Mouse (Mus musculus) heart, adult 18-20 months (tissue): ENCODE data around the gene Spag4. TPM values are rescaled to one million over a fixed set of nuclear protein-coding genes. Genes with fewer than 3 reads are reported as not detected.
"Not testable (repeated sequence)": the region's sequence is repeated elsewhere in the genome, so short reads cannot be mapped to it uniquely, and the experiment has no call there.

Experiments
- DNase-seq, 2 experiments: peaks; one replicate each; pipeline ENCODE4 v3.0.0; 2021 to 2022; ENCODE audit warnings: mixed read lengths in 1 of 2
- total RNA-seq, 2 experiments: library from RNA; stranded (reverse); gene quantifications; 2 replicates each; pipeline ENCODE4 v1.2.3; 2021

The Spag4 gene
- total RNA-seq, 2 experiments from 2014 or later: 1.5 to 2.1 TPM

DNA sequence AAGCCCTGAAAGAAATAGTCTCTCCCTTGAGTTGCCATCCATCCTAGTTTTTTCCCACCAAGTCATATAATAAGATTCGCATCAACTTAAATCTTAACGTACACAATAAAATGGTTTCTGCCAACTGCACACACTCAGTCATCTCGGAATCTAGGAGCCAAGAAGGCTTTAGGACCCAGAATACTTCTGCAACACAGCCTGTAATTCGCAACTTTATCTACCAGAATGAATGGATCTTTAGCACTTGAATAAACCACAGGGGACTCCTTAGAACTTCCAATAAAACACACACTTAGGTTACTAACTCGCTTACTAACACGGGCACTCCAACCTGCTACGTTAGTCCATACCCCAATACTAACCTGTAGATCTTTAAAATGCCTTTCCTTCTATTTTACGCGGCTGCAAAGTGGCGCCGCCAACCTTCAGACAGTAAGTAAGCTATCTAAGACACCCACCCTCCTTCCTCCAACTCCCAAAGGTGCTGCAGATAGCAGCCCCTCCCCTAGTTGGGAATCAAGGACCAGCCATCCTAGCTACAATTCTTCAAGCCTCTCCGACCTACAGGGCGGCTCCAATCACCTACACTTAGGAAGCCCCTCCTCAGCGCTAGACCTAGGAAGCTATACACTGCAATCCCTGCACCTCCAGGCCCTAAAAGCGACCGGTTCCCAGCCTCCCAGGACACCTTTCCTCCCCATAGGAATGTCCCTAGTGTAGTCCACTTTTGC is 45.8 kb downstream of the Spag4 start:
- DNase-seq: peak; percentile 5 to 33

DNA sequence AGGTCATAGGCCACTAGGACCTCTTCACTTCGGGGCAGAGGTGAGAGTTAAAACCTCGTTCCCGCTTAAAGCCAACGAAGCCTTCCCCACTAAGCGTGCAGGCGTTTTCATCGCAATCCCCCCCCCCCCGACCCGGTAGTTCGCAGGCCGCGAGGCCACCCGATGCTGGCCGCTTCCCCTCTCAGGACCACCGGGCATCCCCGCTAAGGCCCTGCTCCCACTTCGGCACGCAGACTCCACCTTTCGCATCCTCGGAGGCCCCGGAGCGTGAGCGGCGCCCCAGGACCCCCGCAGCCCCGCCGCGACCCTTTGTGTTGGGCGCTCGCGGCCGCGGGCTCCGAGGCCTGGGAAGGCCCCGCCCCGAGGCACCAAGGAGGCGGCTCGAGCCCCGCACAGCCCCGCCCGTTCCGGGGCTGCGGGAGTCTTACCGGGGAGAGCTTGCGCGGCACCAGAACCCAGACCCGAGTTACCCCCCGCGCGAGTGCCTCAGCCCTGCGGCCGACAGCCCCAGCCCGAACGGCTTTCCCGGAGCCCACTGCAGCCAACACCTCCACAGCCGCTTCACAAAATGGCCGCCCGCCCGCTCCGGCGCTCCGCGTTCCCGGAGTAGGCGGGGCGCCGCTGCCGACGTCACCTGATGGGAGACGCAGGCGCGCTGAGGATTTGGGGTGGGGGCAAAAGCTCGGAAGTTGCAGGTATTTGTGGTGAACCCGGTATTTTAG is 46.5 kb downstream of the Spag4 start, which contains the start of the genes Cpne1 and Rbm12:
Cpne1 (minus strand) TSS at position 608 of the 722 bp plus-strand sequence.
Rbm12 (minus strand) TSS at position 621 of the 722 bp plus-strand sequence.
- peak; percentile 92 to 95 for DNase-seq

DNA sequence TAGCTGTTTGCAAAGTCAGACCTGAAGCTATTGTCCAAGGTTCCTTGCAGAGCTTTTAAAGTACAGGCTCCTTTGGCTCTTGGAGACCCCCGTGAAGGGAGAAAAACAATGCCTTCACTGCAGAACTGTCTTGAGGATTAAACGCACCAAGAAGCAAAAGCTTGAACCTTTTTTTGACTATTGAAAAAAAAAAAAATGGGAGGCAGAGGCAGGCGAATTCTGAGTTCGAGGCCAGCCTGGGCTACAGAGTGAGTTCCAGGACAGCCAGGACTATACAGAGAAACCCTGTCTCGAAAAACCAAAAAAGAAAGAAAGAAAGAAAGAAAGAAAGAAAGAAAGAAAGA is 47.1 kb downstream of the Spag4 start:
- DNase-seq: not testable (repeated sequence)

DNA sequence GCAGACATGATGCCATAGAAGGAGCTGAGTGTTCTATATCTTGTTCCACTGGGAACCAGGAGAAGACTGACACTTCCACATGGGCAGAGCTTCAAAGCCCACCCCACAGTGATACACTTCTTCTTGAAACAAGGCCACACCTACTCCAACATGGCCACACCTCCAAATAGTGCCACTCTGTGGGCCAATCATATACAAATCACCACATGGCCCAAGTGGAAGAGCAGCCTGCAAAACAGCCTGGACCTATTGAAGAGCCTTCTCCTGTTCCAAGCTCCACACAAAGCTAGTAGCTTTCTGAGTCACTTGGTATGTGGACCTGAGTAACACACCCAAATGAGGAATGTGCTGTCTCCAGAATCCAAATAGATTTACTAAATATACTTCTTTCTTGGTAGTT is 54.6 kb downstream of the Spag4 start:
- no peak for DNase-seq

Other genes starting within 250 kb of the Spag4 start
- 10 to 100 TPM; 31.4 to 34.4 TPM for gene BC029722, start 245.7 kb upstream of the Spag4 start, total RNA-seq
- 10 to 100 TPM; 59.2 to 65.6 TPM for gene Eif6, start 238.2 kb upstream of the Spag4 start, total RNA-seq
- gene Fam83c, start 230.3 kb upstream of the Spag4 start, total RNA-seq: not detected
- gene Uqcc1, start 134.9 kb upstream of the Spag4 start, total RNA-seq: 100 to 1,000 TPM; 279 to 347 TPM
- gene Gm15557, start 124.4 kb upstream of the Spag4 start, total RNA-seq: not detected
- gene Gdf5, start 119.8 kb upstream of the Spag4 start, total RNA-seq: under 1 TPM in 1 of 2 experiments, not detected in 1; 0.13 TPM
- gene Cep250, start 108.7 kb upstream of the Spag4 start, total RNA-seq: 1 to 10 TPM; 4.5 to 4.8 TPM
- gene 6430550D23Rik, start 57.2 kb upstream of the Spag4 start, total RNA-seq: under 1 TPM in 1 of 2 experiments, not detected in 1; 0.25 TPM
- 10 to 100 TPM; 56.9 to 65.5 TPM for gene Ergic3, start 57.1 kb upstream of the Spag4 start, total RNA-seq
- gene Fer1l4, start 12.2 kb upstream of the Spag4 start, total RNA-seq: not detected
- 10 to 100 TPM; 11.2 to 12.1 TPM for gene Cpne1, start 46.8 kb downstream of the Spag4 start, total RNA-seq
- 10 to 100 TPM; 11.3 to 12.3 TPM for gene Rbm12, start 46.8 kb downstream of the Spag4 start, total RNA-seq
- 10 to 100 TPM in 1 of 2 experiments, 1 to 10 TPM in 1; 6.5 to 12.3 TPM for gene Gm28036, start 61.9 kb downstream of the Spag4 start, total RNA-seq
- gene Romo1, start 78.9 kb downstream of the Spag4 start, total RNA-seq: 100 to 1,000 TPM; 383 to 389 TPM
- 10 to 100 TPM; 93.7 to 97.1 TPM for gene Nfs1, start 79.0 kb downstream of the Spag4 start, total RNA-seq
- 100 to 1,000 TPM; 143 to 154 TPM for gene Rbm39, start 115.1 kb downstream of the Spag4 start, total RNA-seq
- gene Phf20, start 131.3 kb downstream of the Spag4 start, total RNA-seq: 10 to 100 TPM; 22.8 to 24.8 TPM
- under 1 TPM; 0.62 to 0.69 TPM for gene Cnbd2, start 247.1 kb downstream of the Spag4 start, total RNA-seq
- 10 to 100 TPM; 80.0 to 86.3 TPM for gene Scand1, start 247.5 kb downstream of the Spag4 start, total RNA-seq